Mouse (Mus musculus) limb, embryonic 10.5 days (tissue): ENCODE measurements around the gene Rbfox1. TPM values are rescaled to one million over a fixed set of nuclear protein-coding genes. Genes with fewer than 3 reads are reported as not detected.

Experiments
- DNase-seq: peaks from one replicate; pipeline ENCODE4 v3.0.0-alpha.2; 2017; ENCODE audit warnings: low spot score
- H3K27ac ChIP-seq: fragments of 300-500 bp; sonication (generic); 2 replicates; pipeline ENCODE4 v1.5.1; 2016; ENCODE audit warnings: mild to moderate bottlenecking
- H3K27me3 ChIP-seq: fragments of 300-500 bp; sonication (generic); 2 replicates; pipeline ENCODE4 v1.6.1; 2016; ENCODE audit warnings: low read depth, mild to moderate bottlenecking; ENCODE audit not compliant: poor library complexity, severe bottlenecking
- H3K36me3 ChIP-seq: fragments of 300-500 bp; sonication (generic); 2 replicates; pipeline ENCODE4 v1.6.1; 2016; ENCODE audit warnings: mild to moderate bottlenecking, moderate library complexity
- H3K4me1 ChIP-seq: fragments of 300-500 bp; sonication (generic); 2 replicates; pipeline ENCODE4 v1.6.1; 2016
- H3K4me3 ChIP-seq: fragments of 300-500 bp; sonication (generic); 2 replicates; pipeline ENCODE4 v1.5.1; 2016; ENCODE audit warnings: mild to moderate bottlenecking, moderate library complexity
- H3K9me3 ChIP-seq: fragments of 300-500 bp; sonication (generic); replicated peaks from 2 replicates; pipeline ENCODE4 v1.6.1; 2016; ENCODE audit warnings: mild to moderate bottlenecking
- WGBS: fragments of 180-500 bp; shearing (Covaris S2); methylation state at CpG from one replicate; pipeline ENCODE4 v1.1.7; 2016; 5-methylcytosine and 5-hydroxymethylcytosine counted together
- polyA plus RNA-seq: library from polyadenylated mRNA; unstranded; fragments of >200 nt; fragmentation: Nextera tagmentation; extraction: Ambion mirVana; gene quantifications from 2 replicates; pipeline ENCODE4 v1.2.1, GENCODE M21; 2016

Gene Rbfox1
- polyA plus RNA-seq, 1 experiment from 2014 or later: 0.64 TPM

- Histone ChIP-seq H3K27me3 (no peaks in the 10 kb centered on the region), H3K36me3 (no peaks in the 10 kb centered on the region), H3K9me3 (no peaks in the 10 kb centered on the region), H3K27ac (no peak overlapping the region), H3K4me1 (no peaks in the 10 kb centered on the region), H3K4me3 (no peak overlapping the region)
- DNase-seq: peak; percentile 58
- 13% methylated on average over 3 of the region's 3 CpGs for WGBS
Measured at GRCm38 (mm10) chr16:7005478-7005877, 1120.3 kb downstream of the Rbfox1 start.

- Histone ChIP-seq H3K4me1 (no peaks in the 10 kb centered on the region), H3K27ac (no peak overlapping the region), H3K9me3 (no peaks in the 10 kb centered on the region), H3K4me3 (no peak overlapping the region), H3K27me3 (no peaks in the 10 kb centered on the region), H3K36me3 (no peaks in the 10 kb centered on the region)
- no peak for DNase-seq
- 92% methylated on average over 7 of the region's 7 CpGs for WGBS
Measured at GRCm38 (mm10) chr16:7017310-7017709, 1132.2 kb downstream of the Rbfox1 start.

GRCm38 (mm10) chr16:7034231-7034630 lies 1149.1 kb downstream of the Rbfox1 start:
- no peak overlapping the region for H3K27ac ChIP-seq
- H3K36me3 ChIP-seq: no peaks in the 10 kb centered on the region
- no peak overlapping the region for H3K4me3 ChIP-seq
- 91% methylated on average over 5 of the region's 5 CpGs for WGBS
- peaks cover 8% of the 10 kb centered on the region for H3K4me1 ChIP-seq
- no peak for DNase-seq
- H3K9me3 ChIP-seq: no peaks in the 10 kb centered on the region
- H3K27me3 ChIP-seq: peaks cover 39% of the 10 kb centered on the region

- no peak overlapping the region for H3K4me3 ChIP-seq
- no peak overlapping the region for H3K27ac ChIP-seq
- WGBS: 70% methylated on average over 3 of the region's 3 CpGs
- DNase-seq: no peak
- no peaks in the 10 kb centered on the region for H3K9me3 ChIP-seq
- H3K36me3 ChIP-seq: no peaks in the 10 kb centered on the region
- H3K27me3 ChIP-seq: peaks cover 63% of the 10 kb centered on the region
- H3K4me1 ChIP-seq: peaks cover 15% of the 10 kb centered on the region
Measured at GRCm38 (mm10) chr16:7036566-7036965, 1151.4 kb downstream of the Rbfox1 start.

- no peak for DNase-seq
- WGBS: 50% methylated on average over 8 of the region's 8 CpGs
- no peaks in the 10 kb centered on the region for H3K36me3 ChIP-seq
- H3K4me3 ChIP-seq: no peak overlapping the region
- H3K9me3 ChIP-seq: no peaks in the 10 kb centered on the region
- peaks cover 15% of the 10 kb centered on the region for H3K4me1 ChIP-seq
- no peak overlapping the region for H3K27ac ChIP-seq
- H3K27me3 ChIP-seq: peaks cover 67% of the 10 kb centered on the region
Measured at GRCm38 (mm10) chr16:7036988-7037387, 1151.8 kb downstream of the Rbfox1 start.

GRCm38 (mm10) chr16:7038639-7039260 lies 1153.6 kb downstream of the Rbfox1 start:
- H3K9me3 ChIP-seq: no peaks in the 10 kb centered on the region
- peaks cover 69% of the 10 kb centered on the region for H3K27me3 ChIP-seq
- under 1% methylated on average over 18 of the region's 18 CpGs for WGBS

GRCm38 (mm10) chr16:7039404-7040367 lies 1154.5 kb downstream of the Rbfox1 start:
- Histone ChIP-seq H3K9me3 (no peaks in the 10 kb centered on the region), H3K4me1 (peaks cover 15% of the 10 kb centered on the region), H3K27ac (no peak overlapping the region), H3K36me3 (no peaks in the 10 kb centered on the region), H3K4me3 (peak overlapping the region; percentile 45), H3K27me3 (peaks cover 69% of the 10 kb centered on the region)
- WGBS: 2% methylated on average over 29 of the region's 30 CpGs
- DNase-seq: no peak

More at GRCm38 (mm10) chr16:7038639-7039260, 1153.6 kb downstream of the Rbfox1 start:
- peak; percentile 46 for DNase-seq
- Histone ChIP-seq H3K4me1 (peaks cover 15% of the 10 kb centered on the region), H3K36me3 (no peaks in the 10 kb centered on the region), H3K27ac (no peak overlapping the region), H3K4me3 (peak overlapping the region; percentile 45)

GRCm38 (mm10) chr16:7040691-7041090 lies 1155.5 kb downstream of the Rbfox1 start:
- H3K36me3 ChIP-seq: no peaks in the 10 kb centered on the region
- H3K27ac ChIP-seq: no peak overlapping the region
- no peaks in the 10 kb centered on the region for H3K9me3 ChIP-seq
- H3K4me3 ChIP-seq: no peak overlapping the region
- peaks cover 15% of the 10 kb centered on the region for H3K4me1 ChIP-seq
- H3K27me3 ChIP-seq: peaks cover 65% of the 10 kb centered on the region
- 23% methylated on average over 6 of the region's 6 CpGs for WGBS
- no peak for DNase-seq

DNA sequence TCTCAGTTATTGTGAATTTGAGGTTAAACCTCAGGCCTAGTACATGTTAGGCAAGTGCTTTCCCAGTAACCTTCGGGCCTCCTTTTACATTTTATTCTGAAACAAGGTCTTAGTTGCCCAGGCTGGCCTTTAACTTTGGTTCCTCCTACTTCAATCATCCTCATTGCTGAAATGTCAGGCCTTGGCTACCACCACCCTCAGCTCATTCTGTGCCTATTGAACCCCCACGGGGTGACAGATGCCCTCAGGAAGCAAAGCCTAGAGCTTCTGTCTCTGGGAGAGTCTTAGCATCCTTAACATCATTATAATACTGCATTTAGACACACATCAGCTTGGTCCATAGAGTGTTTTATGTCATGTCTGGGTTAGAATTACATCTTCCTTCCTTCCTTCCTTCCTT lies 1162.3 kb downstream of the Rbfox1 start:
- H3K27ac ChIP-seq: no peak overlapping the region
- H3K27me3 ChIP-seq: peaks cover 12% of the 10 kb centered on the region; the same call in 1 of the 2 replicates
- no peak overlapping the region for H3K4me3 ChIP-seq
- 74% methylated on average over 2 of the region's 2 CpGs for WGBS
- H3K4me1 ChIP-seq: peaks cover 18% of the 10 kb centered on the region
- no peak for DNase-seq
- no peaks in the 10 kb centered on the region for H3K36me3 ChIP-seq
- no peaks in the 10 kb centered on the region for H3K9me3 ChIP-seq

DNA sequence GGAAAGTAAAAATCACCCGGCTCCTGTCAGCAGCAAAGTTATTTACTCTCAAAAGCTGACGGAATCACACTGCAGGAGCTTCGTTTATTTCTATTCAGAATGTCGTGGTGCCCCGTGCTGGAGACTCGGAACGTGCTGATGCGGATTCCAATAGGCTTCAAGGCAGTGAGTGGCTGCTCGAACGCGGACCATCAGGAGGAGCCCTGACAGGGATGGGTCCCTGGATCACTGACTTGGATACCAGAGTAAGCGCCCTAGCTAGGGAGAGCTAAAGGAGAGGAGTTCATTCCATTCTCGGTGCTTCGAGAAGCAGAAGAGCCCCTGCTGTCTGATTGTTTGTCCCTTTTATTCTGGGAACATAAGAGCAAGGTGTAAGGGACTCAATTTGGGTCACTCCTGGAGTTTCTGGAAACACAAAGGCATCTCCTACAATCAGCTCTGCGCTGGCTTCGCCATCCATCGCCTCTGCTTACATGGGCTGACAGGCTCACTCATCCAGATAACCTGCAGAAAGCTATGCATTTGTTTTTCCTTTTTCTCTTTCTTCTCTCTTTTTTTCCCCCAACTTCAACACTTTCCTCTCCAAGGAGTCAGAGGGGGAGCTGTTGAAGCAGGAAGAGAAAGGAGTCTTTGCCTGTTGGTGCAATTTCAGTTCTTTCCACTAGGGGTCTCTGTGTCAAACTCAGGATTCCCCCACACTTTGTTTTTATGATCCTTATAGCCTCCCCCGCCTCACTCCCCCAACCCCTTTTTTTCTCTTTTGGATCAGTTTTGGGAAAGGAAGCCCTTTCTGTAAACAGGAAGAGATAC lies 1164.2 kb downstream of the Rbfox1 start:
- no peak for DNase-seq
- Histone ChIP-seq H3K27me3 (peaks cover 12% of the 10 kb centered on the region; the same call in 1 of the 2 replicates), H3K9me3 (no peaks in the 10 kb centered on the region), H3K36me3 (no peaks in the 10 kb centered on the region), H3K4me3 (0 out of 2 replicates have a peak overlapping the region, but pooled peaks have one; percentile 10), H3K27ac (no peak overlapping the region), H3K4me1 (peaks cover 18% of the 10 kb centered on the region)
- WGBS: 13% methylated on average over 18 of the region's 18 CpGs

GRCm38 (mm10) chr16:7050945-7051344 lies 1165.8 kb downstream of the Rbfox1 start:
- Histone ChIP-seq H3K36me3 (no peaks in the 10 kb centered on the region), H3K9me3 (no peaks in the 10 kb centered on the region), H3K27ac (peak overlapping the region; percentile 46; the same call in 1 of the 2 replicates), H3K27me3 (peaks cover 12% of the 10 kb centered on the region; the same call in 1 of the 2 replicates), H3K4me3 (no peak overlapping the region), H3K4me1 (peaks cover 18% of the 10 kb centered on the region)
- WGBS: 64% methylated on average over 9 of the region's 9 CpGs
- no peak for DNase-seq

DNA sequence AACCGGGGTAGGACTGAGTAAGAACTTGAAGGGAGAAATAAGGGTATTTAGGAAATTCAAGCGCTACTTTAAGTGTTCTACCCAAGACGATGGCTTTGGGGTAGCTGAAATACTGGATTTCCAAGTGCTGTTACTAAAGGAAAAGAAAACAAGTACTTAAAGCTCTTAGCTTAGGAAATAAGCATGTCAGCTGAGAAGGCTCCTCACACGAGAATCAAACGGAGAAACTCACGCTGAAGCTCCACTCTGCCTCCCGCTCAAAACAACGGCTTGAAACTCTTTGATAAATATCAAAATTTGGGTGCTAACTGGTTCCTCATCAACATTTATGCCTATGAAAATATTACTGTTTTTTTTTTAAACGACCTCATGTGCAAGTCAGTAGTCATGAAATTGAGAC lies 1166.8 kb downstream of the Rbfox1 start:
- H3K9me3 ChIP-seq: no peaks in the 10 kb centered on the region
- no peak for DNase-seq
- H3K4me3 ChIP-seq: no peak overlapping the region
- peaks cover 8% of the 10 kb centered on the region; the same call in 1 of the 2 replicates for H3K27me3 ChIP-seq
- 83% methylated on average over 9 of the region's 9 CpGs for WGBS
- H3K4me1 ChIP-seq: peaks cover 18% of the 10 kb centered on the region
- no peaks in the 10 kb centered on the region for H3K36me3 ChIP-seq
- H3K27ac ChIP-seq: 0 out of 2 replicates have a peak overlapping the region, but pooled peaks have one; percentile 46
